Mouse (Mus musculus): ENCODE measurements around the gene Pbld1. TPM values are rescaled to one million over a fixed set of nuclear protein-coding genes. Genes with fewer than 3 reads are reported as not detected.
"Not testable (repeated sequence)": the region's sequence is repeated elsewhere in the genome, so short reads cannot be mapped to it uniquely, and the experiment has no call there.

Pbld1 gene
- polyA plus RNA-seq, 1 experiment from 2014 or later, result 0.77 TPM

- no peaks in the 10 kb centered on the region for H3K36me3 ChIP-seq
- no peak overlapping the region for H3K4me3 ChIP-seq
- no peaks in the 10 kb centered on the region for H3K4me1 ChIP-seq
- H3K27me3 ChIP-seq, result no peaks in the 10 kb centered on the region
- H3K9ac ChIP-seq, result no peak overlapping the region
- 86% methylated on average over 8 of the region's 8 CpGs for WGBS
- no peak for ATAC-seq (ENCODE audit: borderline replicate concordance, extremely low read depth, low FRiP score, low TSS enrichment)
- H3K4me2 ChIP-seq, result no peak overlapping the region
- no peak overlapping the region for H3K27ac ChIP-seq
- H3K9me3 ChIP-seq, result no peaks in the 10 kb centered on the region
Observed at GRCm38 (mm10) chr10:63047751-63048150, 12.2 kb upstream of the Pbld1 start.

GRCm38 (mm10) chr10:63049106-63049505, 10.9 kb upstream of the Pbld1 start:
- H3K9ac ChIP-seq, result no peak overlapping the region
- no peaks in the 10 kb centered on the region for H3K9me3 ChIP-seq
- no peak overlapping the region for H3K27ac ChIP-seq
- WGBS, result 72% methylated on average over 2 of the region's 2 CpGs
- no peak overlapping the region for H3K4me3 ChIP-seq
- H3K4me1 ChIP-seq, result no peaks in the 10 kb centered on the region
- H3K4me2 ChIP-seq, result no peak overlapping the region
- no peak for ATAC-seq (ENCODE audit: borderline replicate concordance, extremely low read depth, low FRiP score, low TSS enrichment)
- no peaks in the 10 kb centered on the region for H3K36me3 ChIP-seq
- H3K27me3 ChIP-seq, result no peaks in the 10 kb centered on the region

- no peak for ATAC-seq (ENCODE audit: borderline replicate concordance, extremely low read depth, low FRiP score, low TSS enrichment)
- WGBS, result 74% methylated on average over 7 of the region's 7 CpGs
Observed at GRCm38 (mm10) chr10:63051267-63051666, 8.7 kb upstream of the Pbld1 start.

GRCm38 (mm10) chr10:63052011-63052410, 8.0 kb upstream of the Pbld1 start:
- Histone ChIP-seq H3K27me3 (no peaks in the 10 kb centered on the region), H3K4me1 (no peaks in the 10 kb centered on the region), H3K4me2 (no peak overlapping the region), H3K4me3 (no peak overlapping the region), H3K36me3 (no peaks in the 10 kb centered on the region), H3K9ac (no peak overlapping the region), H3K27ac (no peak overlapping the region), H3K9me3 (no peaks in the 10 kb centered on the region)
- 79% methylated on average over 6 of the region's 6 CpGs for WGBS
- ATAC-seq (ENCODE audit: borderline replicate concordance, extremely low read depth, low FRiP score, low TSS enrichment), result no peak

More at GRCm38 (mm10) chr10:63051267-63051666, 8.7 kb upstream of the Pbld1 start:
- H3K4me3 ChIP-seq, result no peak overlapping the region
- no peaks in the 10 kb centered on the region for H3K9me3 ChIP-seq
- no peak overlapping the region for H3K4me2 ChIP-seq
- H3K9ac ChIP-seq, result no peak overlapping the region
- no peaks in the 10 kb centered on the region for H3K27me3 ChIP-seq
- no peaks in the 10 kb centered on the region for H3K36me3 ChIP-seq
- no peak overlapping the region for H3K27ac ChIP-seq
- H3K4me1 ChIP-seq, result no peaks in the 10 kb centered on the region

- H3K27me3 ChIP-seq, result no peaks in the 10 kb centered on the region
- no peak for ATAC-seq (ENCODE audit: borderline replicate concordance, extremely low read depth, low FRiP score, low TSS enrichment)
- no peak overlapping the region for H3K4me3 ChIP-seq
- no peak overlapping the region for H3K9ac ChIP-seq
- H3K36me3 ChIP-seq, result no peaks in the 10 kb centered on the region
- 51% methylated on average over 6 of the region's 6 CpGs for WGBS
- no peak overlapping the region for H3K4me2 ChIP-seq
- no peaks in the 10 kb centered on the region for H3K9me3 ChIP-seq
- no peaks in the 10 kb centered on the region for H3K4me1 ChIP-seq
- H3K27ac ChIP-seq, result no peak overlapping the region
Observed at GRCm38 (mm10) chr10:63053007-63053406, 7.0 kb upstream of the Pbld1 start.

- H3K27me3 ChIP-seq; H3K4me3 ChIP-seq; H3K4me2 ChIP-seq; H3K27ac ChIP-seq; ATAC-seq (ENCODE audit: borderline replicate concordance, extremely low read depth, low FRiP score, low TSS enrichment); H3K9ac ChIP-seq; H3K4me1 ChIP-seq; H3K9me3 ChIP-seq; H3K36me3 ChIP-seq: not testable (repeated sequence)
- WGBS, result 68% methylated on average over 6 of the region's 6 CpGs
Observed at GRCm38 (mm10) chr10:63054071-63054470, 5.9 kb upstream of the Pbld1 start.

- Histone ChIP-seq H3K4me3 (no peak overlapping the region), H3K4me2 (no peak overlapping the region), H3K36me3 (no peaks in the 10 kb centered on the region), H3K4me1 (no peaks in the 10 kb centered on the region), H3K9me3 (no peaks in the 10 kb centered on the region), H3K27ac (no peak overlapping the region), H3K9ac (no peak overlapping the region), H3K27me3 (no peaks in the 10 kb centered on the region)
- no peak for ATAC-seq (ENCODE audit: borderline replicate concordance, extremely low read depth, low FRiP score, low TSS enrichment)
- WGBS, result 67% methylated on average over 2 of the region's 2 CpGs
Observed at GRCm38 (mm10) chr10:63054586-63054985, 5.4 kb upstream of the Pbld1 start.

GRCm38 (mm10) chr10:63056966-63057750, 2.8 kb upstream of the Pbld1 start:
- Histone ChIP-seq H3K4me3 (no peak overlapping the region), H3K4me2 (peak overlapping the region; percentile 26)
- 33% methylated on average over 24 of the region's 24 CpGs for WGBS

GRCm38 (mm10) chr10:63060406-63060805, 444 bp downstream of the Pbld1 start:
- no peaks in the 10 kb centered on the region for H3K36me3 ChIP-seq
- no peak overlapping the region for H3K9ac ChIP-seq
- H3K9me3 ChIP-seq, result no peaks in the 10 kb centered on the region
- 46% methylated on average over 11 of the region's 11 CpGs for WGBS
- no peak overlapping the region for H3K4me2 ChIP-seq
- H3K4me1 ChIP-seq, result no peaks in the 10 kb centered on the region
- no peak overlapping the region for H3K27ac ChIP-seq
- ATAC-seq (ENCODE audit: borderline replicate concordance, extremely low read depth, low FRiP score, low TSS enrichment), result no peak
- H3K27me3 ChIP-seq, result no peaks in the 10 kb centered on the region
- no peak overlapping the region for H3K4me3 ChIP-seq

More at GRCm38 (mm10) chr10:63056966-63057750, 2.8 kb upstream of the Pbld1 start:
- Histone ChIP-seq H3K4me1 (no peaks in the 10 kb centered on the region), H3K9ac (no peak overlapping the region), H3K27ac (no peak overlapping the region), H3K9me3 (no peaks in the 10 kb centered on the region), H3K36me3 (no peaks in the 10 kb centered on the region), H3K27me3 (no peaks in the 10 kb centered on the region)
- 0 out of 2 replicates have a peak, but pooled peaks have one; percentile 40 for ATAC-seq (ENCODE audit: borderline replicate concordance, extremely low read depth, low FRiP score, low TSS enrichment)

- no peaks in the 10 kb centered on the region for H3K27me3 ChIP-seq
- H3K36me3 ChIP-seq, result no peaks in the 10 kb centered on the region
- no peak overlapping the region for H3K4me2 ChIP-seq
- ATAC-seq (ENCODE audit: borderline replicate concordance, extremely low read depth, low FRiP score, low TSS enrichment), result no peak
- no peaks in the 10 kb centered on the region for H3K4me1 ChIP-seq
- no peak overlapping the region for H3K9ac ChIP-seq
- 70% methylated on average over 12 of the region's 12 CpGs for WGBS
- H3K4me3 ChIP-seq, result no peak overlapping the region
- no peak overlapping the region for H3K27ac ChIP-seq
- no peaks in the 10 kb centered on the region for H3K9me3 ChIP-seq
Observed at GRCm38 (mm10) chr10:63061266-63061665, 1.3 kb downstream of the Pbld1 start.

- Histone ChIP-seq H3K4me2 (no peak overlapping the region), H3K9me3 (no peaks in the 10 kb centered on the region), H3K4me3 (no peak overlapping the region), H3K4me1 (no peaks in the 10 kb centered on the region), H3K27ac (no peak overlapping the region), H3K9ac (no peak overlapping the region), H3K36me3 (no peaks in the 10 kb centered on the region), H3K27me3 (no peaks in the 10 kb centered on the region)
- no peak for ATAC-seq (ENCODE audit: borderline replicate concordance, extremely low read depth, low FRiP score, low TSS enrichment)
- 93% methylated on average over 5 of the region's 5 CpGs for WGBS
Observed at GRCm38 (mm10) chr10:63062696-63063095, 2.7 kb downstream of the Pbld1 start.

GRCm38 (mm10) chr10:63063365-63063764, 3.4 kb downstream of the Pbld1 start:
- ATAC-seq (ENCODE audit: borderline replicate concordance, extremely low read depth, low FRiP score, low TSS enrichment), result no peak

More at GRCm38 (mm10) chr10:63063365-63063764, 3.4 kb downstream of the Pbld1 start:
- no peak overlapping the region for H3K4me2 ChIP-seq
- no peaks in the 10 kb centered on the region for H3K27me3 ChIP-seq
- no peaks in the 10 kb centered on the region for H3K36me3 ChIP-seq
- no peaks in the 10 kb centered on the region for H3K9me3 ChIP-seq
- H3K27ac ChIP-seq, result no peak overlapping the region
- H3K4me1 ChIP-seq, result no peaks in the 10 kb centered on the region
- no peak overlapping the region for H3K4me3 ChIP-seq
- 74% methylated on average over 7 of the region's 7 CpGs for WGBS
- H3K9ac ChIP-seq, result no peak overlapping the region

Measured in lung, embryonic 15.5 days (tissue).